Mouse (Mus musculus) bone marrow, adult 2 months (tissue): ENCODE measurements around the gene Mmp24.

ENCODE experiments used
- CTCF ChIP-seq: fragments of 200-500 bp; IDR thresholded peaks from 2 replicates; pipeline ENCODE4 v1.5.1; 2011; ENCODE audit warnings: low read length, control low read depth; ENCODE audit not compliant: control insufficient read depth, insufficient read depth
- POLR2A ChIP-seq: fragments of 200-500 bp; IDR thresholded peaks from 2 replicates; pipeline ENCODE4 v1.6.1; 2011; ENCODE audit warnings: low read depth, mild to moderate bottlenecking, control low read depth, low read length, borderline replicate concordance; ENCODE audit not compliant: control insufficient read depth

DNA sequence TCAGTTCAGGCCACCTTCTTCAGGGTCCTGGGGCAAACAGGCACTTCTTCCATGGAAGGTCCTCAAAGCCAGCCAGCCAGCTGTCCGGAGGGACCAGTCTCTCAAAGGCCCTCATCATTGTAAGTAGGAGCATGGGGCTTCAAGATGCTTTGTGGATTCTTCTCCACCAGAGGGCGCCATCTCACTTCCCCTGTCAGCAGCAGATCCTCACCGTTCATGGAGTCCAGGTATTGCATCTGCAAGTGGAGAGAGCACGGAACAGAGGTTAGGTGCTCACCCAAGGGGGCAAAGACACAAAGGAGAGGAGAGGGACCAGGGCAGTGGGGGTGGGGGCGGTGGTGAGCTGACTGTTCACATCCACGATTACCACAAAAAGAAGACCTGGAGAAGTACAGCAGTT, 73.1 kb downstream of the Mmp24 start:
- TF ChIP-seq CTCF (peak; percentile 97), POLR2A (no peak)
